Mouse (Mus musculus) bone marrow, adult 2 months (tissue): ENCODE measurements at regions not wholly inside any gene's neighbourhood (a gene's known extent, or its start where the extent isn't known, plus 50 kb on each side); places are given as distances from the start of the nearest gene placed in this dataset.

ENCODE experiments used
- CTCF ChIP-seq: fragments of 200-500 bp; IDR thresholded peaks from 2 replicates; pipeline ENCODE4 v1.5.1; 2011; ENCODE audit warnings: low read length, control low read depth; ENCODE audit not compliant: control insufficient read depth, insufficient read depth
- POLR2A ChIP-seq: fragments of 200-500 bp; IDR thresholded peaks from 2 replicates; pipeline ENCODE4 v1.6.1; 2011; ENCODE audit warnings: low read depth, mild to moderate bottlenecking, control low read depth, low read length, borderline replicate concordance; ENCODE audit not compliant: control insufficient read depth

GRCm38 (mm10) chr7:136022781-136023448, 306.8 kb upstream of the Mki67 start:
- TF ChIP-seq CTCF = no peak
- no peak for TF ChIP-seq POLR2A
